8 mouse cellular contexts compared by ENCODE assay signal in genomic region chr11:98052989-98053834, GRCm38 (mm10). TPM values are rescaled to one million over a fixed set of nuclear protein-coding genes. Genes with fewer than 3 reads are reported as not detected.
DNase-seq lines count a peak whose midpoint lies in the region; ATAC-seq and TF ChIP-seq lines count a peak whose summit lies in the region.

Gene Stac2, minus strand, starts transcription at chr11:98053462.

- no peaks in the 10 kb centered on the region for H3K36me3 ChIP-seq in heart, embryonic 12.5 days
- H3K36me3 ChIP-seq in kidney, embryonic 15.5 days: no peaks in the 10 kb centered on the region
- H3K36me3 ChIP-seq in liver, embryonic 14.5 days (replicated peaks; ENCODE audit: control insufficient read depth, insufficient read depth, low read depth): no peaks in the 10 kb centered on the region
- no peaks in the 10 kb centered on the region for H3K36me3 ChIP-seq in neural tube, embryonic 13.5 days
- H3K36me3 ChIP-seq in thymus, adult 2 months (ENCODE audit: control insufficient read depth, insufficient read depth, low read length): no peaks in the 10 kb centered on the region

- DNase-seq in spleen, adult 18-20 months: peak; percentile 68 to 74
- DNase-seq in spleen, adult 12 weeks (ENCODE audit: low spot score): no peak
- peak; percentile 92 for DNase-seq in embryo, embryonic 9.5 days (ENCODE audit: extremely low spot score)
- DNase-seq in liver, embryonic 14.5 days (ENCODE audit: low read depth in 3 of 3, low spot score in 3 of 3): no peak
- DNase-seq in thymus, adult 2 months: peak; percentile 75

- no peak for TF ChIP-seq EP300 in liver, embryonic 14.5 days (IDR thresholded peaks at IDR 0.05; ENCODE audit: low read depth)

- peak within 1 kb of the TSS; percentile 53 for H3K4me3 ChIP-seq in heart, embryonic 12.5 days
- peak within 1 kb of the TSS; percentile 52 for H3K4me3 ChIP-seq in kidney, embryonic 15.5 days (replicated peaks)
- H3K4me3 ChIP-seq in liver, embryonic 14.5 days (ENCODE audit: insufficient read depth in 1 of 2, low read depth in 2 of 2, low read length in 2 of 2): peak within 1 kb of the TSS in 1 of 2 experiments; percentile 15; a peak in 2 of 4 replicates
- H3K4me3 ChIP-seq in neural tube, embryonic 13.5 days: peak within 1 kb of the TSS; percentile 61
- peak within 1 kb of the TSS; percentile 14 for H3K4me3 ChIP-seq in thymus, adult 2 months (ENCODE audit: control insufficient read depth, insufficient read depth, low read length)

- TF ChIP-seq POLR2A in thymus, adult 2 months (IDR thresholded peaks at IDR 0.05; ENCODE audit: control insufficient read depth, extremely low read depth, insufficient read depth, low read length, poor library complexity): no peak

- peaks cover 70% of the 10 kb centered on the region for H3K27me3 ChIP-seq in heart, embryonic 12.5 days (replicated peaks)
- H3K27me3 ChIP-seq in kidney, embryonic 15.5 days: peaks cover 51% of the 10 kb centered on the region
- H3K27me3 ChIP-seq in liver, embryonic 14.5 days (ENCODE audit: control insufficient read depth, insufficient read depth, low read length): peaks cover 45% of the 10 kb centered on the region
- peaks cover 38% of the 10 kb centered on the region for H3K27me3 ChIP-seq in neural tube, embryonic 13.5 days
- H3K27me3 ChIP-seq in thymus, adult 2 months (ENCODE audit: control insufficient read depth, insufficient read depth, low read length): peaks cover 16% of the 10 kb centered on the region

- H3K9me3 ChIP-seq in heart, embryonic 12.5 days (replicated peaks): no peaks in the 10 kb centered on the region
- no peaks in the 10 kb centered on the region for H3K9me3 ChIP-seq in kidney, embryonic 15.5 days (replicated peaks)
- H3K9me3 ChIP-seq in liver, embryonic 14.5 days (ENCODE audit: control insufficient read depth, low read length): no peaks in the 10 kb centered on the region
- no peaks in the 10 kb centered on the region for H3K9me3 ChIP-seq in neural tube, embryonic 13.5 days

- H3K27ac ChIP-seq in heart, embryonic 12.5 days (ENCODE audit: poor library complexity, severe bottlenecking): no peak within 1 kb of the TSS
- peak within 1 kb of the TSS; percentile 29; the same call in 1 of the 2 replicates for H3K27ac ChIP-seq in kidney, embryonic 15.5 days
- H3K27ac ChIP-seq in liver, embryonic 14.5 days: no peak within 1 kb of the TSS
- H3K27ac ChIP-seq in neural tube, embryonic 13.5 days (replicated peaks): peak within 1 kb of the TSS; percentile 76
- no peak within 1 kb of the TSS for H3K27ac ChIP-seq in thymus, adult 2 months (ENCODE audit: control insufficient read depth, insufficient read depth, low read length)

- no peak for TF ChIP-seq CTCF in liver, embryonic 14.5 days (IDR thresholded peaks at IDR 0.05; ENCODE audit: low read depth)
- no peak for TF ChIP-seq CTCF in thymus, adult 2 months (IDR thresholded peaks at IDR 0.05; ENCODE audit: borderline replicate concordance, control insufficient read depth, extremely low read depth, insufficient read depth, low read length, poor library complexity)

- WGBS in heart, embryonic 12.5 days: 3% methylated on average over 43 of the region's 48 CpGs
- WGBS in kidney, embryonic 15.5 days: under 1% methylated on average over 41 of the region's 48 CpGs
- WGBS in liver, embryonic 14.5 days (ENCODE audit: insufficient replicate concordance): 3% methylated on average over 41 of the region's 48 CpGs
- under 1% methylated on average over 47 of the region's 48 CpGs for WGBS in neural tube, embryonic 13.5 days
- 7% methylated on average over 48 of the region's 48 CpGs for WGBS in thymus, adult 2 months

- peaks cover 35% of the 10 kb centered on the region for H3K4me1 ChIP-seq in heart, embryonic 12.5 days (replicated peaks)
- H3K4me1 ChIP-seq in kidney, embryonic 15.5 days: peaks cover 54% of the 10 kb centered on the region
- H3K4me1 ChIP-seq in liver, embryonic 14.5 days (replicated peaks; ENCODE audit: control insufficient read depth in 2 of 2, insufficient read depth in 2 of 2, low read length in 1 of 2): no peaks in the 10 kb centered on the region
- H3K4me1 ChIP-seq in neural tube, embryonic 13.5 days (replicated peaks): peaks cover 44% of the 10 kb centered on the region
- peaks cover 33% of the 10 kb centered on the region for H3K4me1 ChIP-seq in thymus, adult 2 months (replicated peaks; ENCODE audit: control insufficient read depth, insufficient read depth, low read length)

- peak; percentile 71 for ATAC-seq in heart, embryonic 12.5 days (ENCODE audit: insufficient number of reproducible peaks, low FRiP score)
- ATAC-seq in kidney, embryonic 15.5 days (replicated peaks; ENCODE audit: low FRiP score): peak; percentile 93
- 0 out of 2 replicates have a peak, but pooled peaks have one; percentile 18 for ATAC-seq in liver, embryonic 14.5 days (ENCODE audit: insufficient read depth)
- peak; percentile 90 for ATAC-seq in neural tube, embryonic 13.5 days (ENCODE audit: low read depth)

- H3K4me2 ChIP-seq in heart, embryonic 12.5 days: peak within 1 kb of the TSS; percentile 83
- H3K4me2 ChIP-seq in kidney, embryonic 15.5 days: peak within 1 kb of the TSS; percentile 82
- H3K4me2 ChIP-seq in liver, embryonic 14.5 days (ENCODE audit: low read depth): peak within 1 kb of the TSS; percentile 40
- H3K4me2 ChIP-seq in neural tube, embryonic 13.5 days: peak within 1 kb of the TSS; percentile 60

- H3K9ac ChIP-seq in heart, embryonic 12.5 days: peak within 1 kb of the TSS; percentile 68
- H3K9ac ChIP-seq in kidney, embryonic 15.5 days: peak within 1 kb of the TSS; percentile 45
- no peak within 1 kb of the TSS for H3K9ac ChIP-seq in liver, embryonic 14.5 days (replicated peaks)
- H3K9ac ChIP-seq in neural tube, embryonic 13.5 days: peak within 1 kb of the TSS; percentile 83

RNA-seq across cellular contexts. Expression of gene Stac2, which starts in this region (rescaled TPM):
- polyA plus RNA-seq in heart, embryonic 12.5 days (2016; fragmentation: Nextera tagmentation; extraction: Ambion mirVana): 0.47 and 0.63 TPM in 2 replicates
- 3.7 and 4.3 TPM in 2 replicates for polyA plus RNA-seq in kidney, embryonic 15.5 days (2015; fragmentation: Nextera tagmentation; extraction: Ambion mirVana)
- 0.02 TPM in 1 of 2 replicates, not detected in the other for polyA plus RNA-seq in liver, embryonic 14.5 days (2012; rRNA removed)
- polyA plus RNA-seq in liver, embryonic 14.5 days (2014; fragmentation: Nextera tagmentation; extraction: Ambion mirVana): not detected in 2 replicates
- polyA plus RNA-seq in neural tube, embryonic 13.5 days (2015; fragmentation: Nextera tagmentation; extraction: Ambion mirVana): 12.5 and 13.9 TPM in 2 replicates
- 0.50 and 0.55 TPM in 2 replicates for polyA plus RNA-seq in thymus, adult 2 months (2012; rRNA removed)

Comparison
In these comparisons a context has a peak if more than half of its experiments do, and no peak if none do; other contexts are left out.
1. DNase-seq: peak in spleen, adult 18-20 months (2 of 2) and embryo, embryonic 9.5 days (single experiment); none in spleen, adult 12 weeks (single experiment) and liver, embryonic 14.5 days (0 of 3).
2. Peak in ATAC-seq, H3K4me3 ChIP-seq, H3K9ac ChIP-seq and H3K4me2 ChIP-seq in heart, embryonic 12.5 days; RNA of the gene not detected or under 1 TPM.
3. Peak in ATAC-seq and H3K4me2 ChIP-seq in liver, embryonic 14.5 days; RNA of the gene not detected or under 1 TPM.
4. Peak in DNase-seq and H3K4me3 ChIP-seq in thymus, adult 2 months; RNA of the gene not detected or under 1 TPM.
5. ATAC-seq: peak in every context shown above with its lines; median percentile 93 in kidney, embryonic 15.5 days; 90 in neural tube, embryonic 13.5 days; 71 in heart, embryonic 12.5 days; 18 in liver, embryonic 14.5 days.
6. H3K27ac ChIP-seq: peak in kidney, embryonic 15.5 days (single experiment) and neural tube, embryonic 13.5 days (single experiment); none in heart, embryonic 12.5 days (single experiment), liver, embryonic 14.5 days (single experiment) and thymus, adult 2 months (single experiment).
7. Peak in every context shown above with its lines, with median percentiles within 50 percentile points of each other: H3K4me2 ChIP-seq.